Mouse (Mus musculus) T-helper 1 cell (primary cell): ENCODE results near the gene Mpig6b.

Source experiments
- in situ Hi-C: fragments of 300-600 bp; cut with MboI, MseI; formaldehyde crosslinking; loops from one replicate; pipeline ENCODE4 v1.15.1; 2025; ENCODE audit warnings: high pct_unique_total_duplicates

The Mpig6b gene

GRCm38 (mm10) chr17:35088825-35089644 is 23.1 kb upstream of the Mpig6b start, which contains the start of gene Abhd16a:
Abhd16a (plus strand) TSS chr17:35089263.
- in situ Hi-C loops: no loop called here

- in situ Hi-C loops: no loop called here
These were observed 22.2 kb upstream of the Mpig6b start for GRCm38 (mm10) chr17:35088151-35088550.

GRCm38 (mm10) chr17:35085208-35085865 is 19.4 kb upstream of the Mpig6b start, which contains the start of gene Ly6g6f:
Ly6g6f (minus strand) TSS chr17:35085610.
- in situ Hi-C loops: no loop called here

- in situ Hi-C loops: no loop called here
These were observed 18.0 kb upstream of the Mpig6b start for GRCm38 (mm10) chr17:35083929-35084497.

GRCm38 (mm10) chr17:35082841-35083576 is 17.0 kb upstream of the Mpig6b start:
- in situ Hi-C loops: no loop called here

GRCm38 (mm10) chr17:35080710-35081109 is 14.7 kb upstream of the Mpig6b start:
- in situ Hi-C loops: no loop called here

GRCm38 (mm10) chr17:35080248-35080647 is 14.3 kb upstream of the Mpig6b start:
- in situ Hi-C loops: no loop called here

- in situ Hi-C loops: no loop called here
These were observed 13.8 kb upstream of the Mpig6b start for GRCm38 (mm10) chr17:35079778-35080177.

GRCm38 (mm10) chr17:35077786-35078233 is 11.8 kb upstream of the Mpig6b start, which contains the start of gene Ly6g6d:
Ly6g6d (minus strand) TSS chr17:35078065.
- in situ Hi-C loops: no loop called here

- in situ Hi-C loops: no loop called here
These were observed 11.3 kb upstream of the Mpig6b start for GRCm38 (mm10) chr17:35077285-35077684.

- in situ Hi-C loops: no loop called here
These were observed 10.7 kb upstream of the Mpig6b start, which contains the start of gene Ly6g6e for GRCm38 (mm10) chr17:35076507-35077176. Ly6g6e (plus strand) TSS chr17:35076902.

GRCm38 (mm10) chr17:35074097-35074496 is 8.1 kb upstream of the Mpig6b start:
- in situ Hi-C loops: no loop called here

GRCm38 (mm10) chr17:35071454-35071853 is 5.5 kb upstream of the Mpig6b start:
- in situ Hi-C loops: no loop called here

GRCm38 (mm10) chr17:35070556-35071229 is 4.7 kb upstream of the Mpig6b start:
- in situ Hi-C loops: no loop called here

- in situ Hi-C loops: no loop called here
These were observed 2.4 kb upstream of the Mpig6b start for GRCm38 (mm10) chr17:35068213-35068914.

GRCm38 (mm10) chr17:35064951-35065947 is 735 bp downstream of the Mpig6b start, which contains the start of gene Ly6g6c:
Ly6g6c (plus strand) TSS chr17:35065388.
- in situ Hi-C loops: loop anchor here (5.0 kb wide), 1 partner anchor 43 kb away; no protein-coding TSS in a partner anchor

- in situ Hi-C loops: loop anchor here (5.0 kb wide), 1 partner anchor 42 kb away; no protein-coding TSS in a partner anchor
These were observed 1.6 kb downstream of the Mpig6b start for GRCm38 (mm10) chr17:35064378-35064877.

- in situ Hi-C loops: loop anchor here (5.0 kb wide), 1 partner anchor 41 kb away; no protein-coding TSS in a partner anchor
These were observed 2.5 kb downstream of the Mpig6b start for GRCm38 (mm10) chr17:35063466-35063865.
